Mouse (Mus musculus): ENCODE measurements around the gene Ubxn10.
A peak's percentile ranks its signal among the peaks of the same experiment; 100 is the strongest.

Gene Ubxn10

GRCm38 (mm10) chr4:138700184-138700982, 36.6 kb downstream of the Ubxn10 start:
- DNase-seq = peak; percentile 67 to 77

DNA sequence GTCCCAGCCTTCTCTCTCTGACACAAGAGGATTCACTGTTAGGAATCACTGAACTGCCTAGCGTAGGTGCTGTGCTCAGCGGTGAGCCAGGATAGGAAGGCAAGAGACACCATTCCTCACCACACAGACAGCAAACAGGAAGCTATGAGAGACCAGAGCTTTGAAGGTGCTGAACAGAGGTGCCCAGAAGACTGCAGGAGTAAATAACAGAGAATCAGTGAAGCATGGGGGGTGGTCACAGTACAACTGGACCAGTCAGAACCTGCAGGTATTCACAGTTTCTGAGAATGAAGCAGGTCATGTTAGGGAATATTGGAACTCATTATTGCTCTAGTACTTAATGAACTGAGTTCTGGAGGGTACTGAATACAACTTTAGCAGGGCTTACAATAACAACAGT, 38.7 kb downstream of the Ubxn10 start:
- no peak for DNase-seq

DNA sequence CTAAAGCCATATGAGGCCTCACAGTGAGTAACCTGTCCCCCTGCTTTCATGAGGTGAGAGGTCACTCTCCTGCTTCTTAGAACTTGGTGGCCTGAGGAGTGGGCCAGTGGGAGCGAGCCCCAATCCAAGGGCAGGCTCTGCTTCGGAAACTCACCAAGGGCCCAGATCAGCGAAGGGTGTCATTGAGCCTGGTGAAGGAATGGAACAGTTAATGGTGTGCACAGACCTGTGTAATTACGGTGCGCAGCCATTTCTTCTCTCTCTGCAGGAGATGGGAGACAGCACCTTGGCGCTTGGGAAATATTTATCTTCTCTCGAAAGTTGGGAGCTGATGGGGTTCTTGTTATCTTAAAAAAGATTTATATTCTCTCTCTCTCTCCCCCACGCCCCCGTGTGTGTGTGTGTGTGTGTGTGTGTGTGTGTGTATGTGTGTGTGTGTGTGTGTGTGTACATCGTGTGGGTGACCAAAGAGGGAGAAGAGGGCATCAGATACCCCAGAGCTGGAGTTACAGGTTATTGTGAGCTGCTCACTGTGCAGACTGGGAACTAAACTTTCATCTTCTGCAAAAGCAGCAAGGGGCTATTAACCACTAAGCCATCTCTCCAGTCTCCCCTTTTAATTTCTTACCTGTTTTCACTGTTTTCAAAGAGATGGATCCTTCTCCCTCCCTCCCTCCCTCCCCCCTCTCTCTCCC, 39.7 kb downstream of the Ubxn10 start:
- peak; percentile 21 to 58 for DNase-seq

GRCm38 (mm10) chr4:138696720-138697119, 40.2 kb downstream of the Ubxn10 start:
- DNase-seq = peak; percentile 55 to 70

DNA sequence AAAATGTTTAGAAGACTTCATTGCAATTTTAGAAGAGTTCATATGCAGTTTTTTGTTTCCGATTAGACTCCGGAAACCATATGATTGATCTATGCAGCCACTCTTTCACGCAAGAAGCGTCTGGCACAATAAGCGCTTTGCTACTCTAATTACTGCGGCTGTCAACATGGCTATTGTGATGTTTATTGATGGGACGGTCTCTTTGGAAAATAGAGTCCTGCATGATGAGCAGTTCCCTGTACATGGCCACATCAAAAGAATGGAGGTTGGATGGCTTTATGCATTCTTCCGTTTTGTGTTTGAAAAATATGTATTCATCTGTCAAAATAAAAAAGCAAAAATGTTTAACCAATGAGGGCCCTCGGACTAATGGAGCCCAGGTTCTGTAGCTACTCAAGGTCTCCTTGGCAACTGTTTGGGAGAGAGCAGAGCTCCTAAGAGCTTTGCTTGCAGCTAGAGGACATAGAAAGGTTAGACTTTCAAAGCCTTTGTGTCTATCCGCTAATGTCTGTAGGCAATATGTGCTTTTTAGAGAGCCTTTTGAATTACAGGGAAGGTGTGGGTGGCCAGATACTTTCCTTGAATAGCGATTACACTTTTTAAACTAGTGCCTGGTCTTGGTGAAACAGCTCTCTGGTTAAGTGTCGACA, 43.8 kb downstream of the Ubxn10 start:
- DNase-seq = no peak

DNA sequence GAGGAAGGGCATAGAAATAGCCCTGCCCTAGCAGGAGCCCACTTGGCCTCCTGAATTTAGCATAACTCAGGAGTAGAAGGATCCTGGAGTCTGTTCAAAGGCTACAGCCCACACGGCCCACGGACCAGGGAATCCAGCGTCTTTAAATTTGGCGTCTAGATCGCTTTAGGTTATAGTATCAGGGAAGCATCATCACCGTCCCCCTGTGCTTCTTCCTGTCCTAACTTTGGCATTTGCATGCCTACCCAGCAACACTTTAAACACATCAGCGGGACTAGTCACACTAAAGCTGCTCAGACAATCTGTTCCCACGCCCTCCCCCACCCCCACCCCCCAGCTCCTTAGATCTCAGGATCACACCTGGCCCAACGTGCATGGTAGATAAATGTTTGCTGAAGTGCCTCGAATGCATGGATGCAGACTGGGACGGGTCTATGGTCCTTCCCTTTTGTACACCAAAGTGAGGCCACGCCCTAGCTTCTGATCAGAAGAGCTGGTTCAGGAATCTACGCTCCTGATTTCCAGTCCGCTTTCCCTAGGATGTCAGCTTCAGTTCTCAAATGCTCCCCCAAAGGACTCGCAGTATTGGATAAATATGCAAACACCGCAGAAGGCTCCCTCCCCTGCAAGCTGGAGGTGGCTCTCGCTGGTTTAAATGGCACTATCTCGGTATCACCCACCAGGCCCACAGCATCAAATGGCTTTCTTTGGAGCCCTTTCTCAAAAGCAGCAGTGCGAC, 45.4 kb downstream of the Ubxn10 start:
- no peak for DNase-seq

DNA sequence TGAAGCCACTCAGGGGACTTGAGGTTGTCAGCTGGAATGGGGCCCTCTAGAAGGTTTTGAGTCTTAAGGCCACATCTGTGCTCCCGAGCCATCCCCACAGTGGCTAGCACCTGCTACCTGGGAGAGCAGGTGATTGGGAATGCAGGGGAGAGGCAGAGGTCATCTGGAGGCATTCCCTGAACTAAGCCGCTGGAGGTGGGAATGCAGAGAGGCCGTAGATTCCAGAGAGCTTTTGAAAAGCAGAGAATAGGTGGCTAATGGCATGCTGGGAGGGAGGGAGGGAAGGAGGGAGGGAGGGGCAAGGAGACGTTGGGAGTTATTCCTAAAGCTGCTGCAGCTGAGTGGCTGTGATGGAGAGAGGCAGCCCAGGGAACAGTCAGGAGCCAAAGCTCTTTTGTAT, 46.4 kb downstream of the Ubxn10 start:
- no peak for DNase-seq

DNA sequence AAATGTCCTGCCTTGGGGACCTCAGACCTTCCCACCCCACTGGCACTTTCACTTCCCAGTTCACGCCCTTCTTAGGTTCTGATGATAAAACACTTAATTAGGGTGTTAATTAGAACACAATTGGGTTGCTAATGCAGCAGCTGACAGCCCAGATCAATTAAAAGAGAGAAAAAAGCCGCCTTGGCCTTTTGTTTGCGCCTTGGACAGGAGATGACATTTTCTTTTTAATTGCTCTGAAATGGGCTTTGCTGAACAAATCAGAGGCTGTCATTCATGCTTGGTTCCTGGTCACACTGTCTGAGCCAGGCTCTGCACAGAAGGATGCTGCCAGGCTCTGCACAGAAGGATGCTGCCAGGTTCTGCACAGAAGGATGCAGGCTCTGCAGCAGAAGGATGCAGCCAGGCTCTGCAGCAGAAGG, 47.9 kb downstream of the Ubxn10 start:
- DNase-seq = no peak

DNA sequence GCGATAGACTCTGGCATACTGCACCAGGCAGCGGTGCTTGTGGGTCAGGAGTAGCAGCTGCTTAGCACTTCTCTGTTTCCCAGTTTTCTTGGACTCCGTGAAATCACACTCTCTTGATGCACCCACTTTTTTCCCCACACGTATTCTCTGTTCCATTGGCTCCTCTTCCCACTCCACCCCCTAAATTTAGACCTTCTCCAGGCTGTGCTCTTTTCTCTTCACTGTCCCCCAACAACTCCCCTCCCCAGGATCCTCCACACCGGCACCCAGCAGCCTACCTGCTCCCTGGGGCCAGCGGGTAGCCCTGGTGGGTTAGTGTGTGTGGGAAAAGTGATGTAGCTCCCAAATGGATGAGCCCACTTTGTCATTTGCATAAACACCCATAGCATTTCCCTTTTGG, 51.2 kb downstream of the Ubxn10 start:
- DNase-seq = no peak

GRCm38 (mm10) chr4:138682760-138683159, 54.2 kb downstream of the Ubxn10 start:
- no peak for DNase-seq

- DNase-seq = no peak
Measured at GRCm38 (mm10) chr4:138680124-138680523, 56.8 kb downstream of the Ubxn10 start.

GRCm38 (mm10) chr4:138677579-138677978, 59.4 kb downstream of the Ubxn10 start:
- peak; percentile 40 to 58 for DNase-seq

DNA sequence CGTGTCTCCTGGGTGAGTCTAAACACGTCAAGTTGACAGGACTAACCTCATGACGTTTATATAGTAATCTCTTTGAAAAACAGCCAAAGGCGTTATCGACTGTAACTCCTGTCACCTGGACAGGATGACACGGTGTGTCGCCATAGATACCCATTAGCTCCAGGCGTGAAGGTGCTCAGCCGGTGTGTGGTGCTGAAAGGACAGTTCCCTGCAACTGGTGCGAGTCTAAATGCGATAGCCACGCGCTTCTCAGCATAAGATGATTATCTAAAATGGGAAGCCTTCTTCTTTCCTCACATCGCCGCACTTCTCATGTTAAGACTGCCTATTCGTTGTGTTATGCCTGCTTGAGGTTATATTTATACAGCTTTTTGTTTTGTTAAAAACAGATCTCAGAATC, 60.5 kb downstream of the Ubxn10 start:
- peak; percentile 78 to 79 for DNase-seq

DNA sequence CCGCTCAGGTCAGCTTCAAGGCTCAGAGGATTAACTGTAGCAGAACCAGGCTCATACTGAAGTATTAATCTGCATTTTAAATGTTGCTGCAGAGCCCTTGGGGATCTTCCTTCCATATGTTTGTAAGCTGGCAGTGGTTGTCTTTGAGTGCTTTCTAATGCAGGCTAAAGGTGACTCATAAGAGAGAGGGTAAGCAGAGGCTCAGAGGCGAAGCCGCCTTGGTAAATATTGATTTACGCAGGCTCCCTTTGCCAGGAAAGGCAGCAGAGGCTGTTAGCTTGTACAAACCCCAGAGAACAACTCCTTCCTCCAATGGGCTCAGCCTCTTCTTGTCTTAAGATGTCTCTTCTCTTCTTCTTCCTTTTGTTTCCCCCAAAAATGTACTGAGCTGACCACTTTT, 64.8 kb downstream of the Ubxn10 start:
- no peak for DNase-seq

GRCm38 (mm10) chr4:138670093-138670889, 66.7 kb downstream of the Ubxn10 start:
- DNase-seq = no peak

DNA sequence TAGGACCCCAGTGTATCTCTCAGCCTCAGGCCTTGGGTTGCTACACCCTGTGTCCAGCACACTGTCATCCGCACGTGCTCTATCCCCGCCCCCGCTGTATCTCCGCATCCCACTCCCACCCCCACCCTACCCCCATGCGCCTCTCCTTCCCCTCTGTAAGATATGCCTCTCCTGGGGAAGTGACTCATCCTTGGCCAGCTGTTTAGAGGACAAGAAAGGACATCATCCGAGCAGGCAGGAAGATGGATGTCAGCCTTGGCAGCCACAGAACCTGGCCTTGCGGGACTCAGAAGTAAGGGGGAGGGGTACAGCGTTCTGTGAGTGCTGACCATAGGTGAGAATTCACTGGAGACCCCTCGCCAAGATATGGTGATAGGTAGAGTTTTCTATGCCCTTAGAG, 70.4 kb downstream of the Ubxn10 start:
- no peak for DNase-seq

GRCm38 (mm10) chr4:138659936-138660602, 76.9 kb downstream of the Ubxn10 start:
- no peak for DNase-seq

Data from kidney, postnatal 4 days (tissue).